Mouse (Mus musculus) thymus, postnatal 4 days (tissue): ENCODE measurements around the gene Tnnt3.

Experiments
- DNase-seq: peaks from one replicate; pipeline ENCODE4 v3.0.0; 2021

Gene Tnnt3

DNA sequence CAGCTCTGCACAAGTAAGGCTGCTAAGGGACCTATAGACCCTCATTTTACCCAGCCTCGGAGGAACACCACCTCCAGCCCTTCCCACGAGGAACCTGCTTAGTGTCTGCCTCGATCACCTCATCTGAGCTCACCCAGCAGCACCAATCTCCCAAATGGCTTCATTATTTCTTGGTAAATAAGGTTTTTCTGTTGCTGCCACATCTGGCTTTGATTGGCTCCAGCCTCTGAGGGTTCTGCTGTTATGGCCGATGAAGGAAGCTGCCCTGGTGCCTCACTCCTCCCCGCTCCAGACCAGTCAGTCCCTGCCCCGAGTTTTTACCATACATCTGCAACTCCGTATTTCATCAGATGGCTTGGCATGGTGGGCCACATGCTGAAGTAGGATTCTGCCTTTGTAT is 47.3 kb downstream of the Tnnt3 start:
- DNase-seq = no peak

GRCm38 (mm10) chr7:142547874-142548273 is 49.2 kb downstream of the Tnnt3 start:
- DNase-seq = no peak

GRCm38 (mm10) chr7:142548706-142549105 is 50.1 kb downstream of the Tnnt3 start:
- no peak for DNase-seq

GRCm38 (mm10) chr7:142549941-142550763 is 51.5 kb downstream of the Tnnt3 start:
- DNase-seq = no peak

GRCm38 (mm10) chr7:142550935-142551373 is 52.3 kb downstream of the Tnnt3 start:
- DNase-seq = no peak

- DNase-seq = no peak
Measured at GRCm38 (mm10) chr7:142551691-142552090, 53.1 kb downstream of the Tnnt3 start.

DNA sequence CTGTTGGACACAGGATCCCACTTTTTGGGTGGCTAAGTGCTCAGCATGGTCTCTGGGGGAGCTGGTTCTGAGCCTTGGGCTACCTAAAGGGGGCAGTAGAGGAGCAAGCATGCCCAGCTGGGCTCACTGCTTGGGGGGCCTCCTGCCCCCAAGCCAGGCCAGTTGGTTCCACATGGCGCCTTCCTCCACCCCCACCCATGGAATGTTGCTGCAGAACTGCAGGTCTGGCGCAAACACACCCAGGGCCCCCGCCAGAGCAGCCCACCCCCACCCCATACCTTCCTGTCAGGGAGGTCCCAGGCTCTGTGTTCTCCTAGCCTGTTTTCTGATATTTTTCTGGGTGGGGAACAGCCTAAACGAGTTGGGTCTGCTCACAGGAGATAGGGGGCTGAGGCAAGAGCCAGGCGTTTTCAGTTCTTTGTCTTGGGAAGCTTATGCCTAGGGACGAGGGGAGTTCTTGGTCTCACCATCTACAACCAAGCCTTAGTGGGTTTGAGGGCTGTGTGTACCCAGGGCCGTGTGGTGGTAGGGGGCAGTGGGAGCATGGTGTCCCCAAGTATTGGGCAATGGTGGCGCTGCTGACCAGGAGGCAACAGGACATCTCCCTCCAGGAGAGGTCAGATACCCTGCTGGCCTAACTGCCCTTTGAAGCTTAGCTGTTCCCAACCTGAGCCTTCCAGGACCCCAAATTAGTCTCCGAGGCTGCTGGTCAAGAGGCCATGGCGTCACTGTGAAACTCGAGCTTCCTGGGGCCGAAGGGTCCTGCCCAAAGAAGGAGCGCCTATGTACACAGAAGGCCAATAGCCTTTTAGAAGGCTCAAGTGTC is 54.2 kb downstream of the Tnnt3 start:
- DNase-seq = peak; percentile 40

DNA sequence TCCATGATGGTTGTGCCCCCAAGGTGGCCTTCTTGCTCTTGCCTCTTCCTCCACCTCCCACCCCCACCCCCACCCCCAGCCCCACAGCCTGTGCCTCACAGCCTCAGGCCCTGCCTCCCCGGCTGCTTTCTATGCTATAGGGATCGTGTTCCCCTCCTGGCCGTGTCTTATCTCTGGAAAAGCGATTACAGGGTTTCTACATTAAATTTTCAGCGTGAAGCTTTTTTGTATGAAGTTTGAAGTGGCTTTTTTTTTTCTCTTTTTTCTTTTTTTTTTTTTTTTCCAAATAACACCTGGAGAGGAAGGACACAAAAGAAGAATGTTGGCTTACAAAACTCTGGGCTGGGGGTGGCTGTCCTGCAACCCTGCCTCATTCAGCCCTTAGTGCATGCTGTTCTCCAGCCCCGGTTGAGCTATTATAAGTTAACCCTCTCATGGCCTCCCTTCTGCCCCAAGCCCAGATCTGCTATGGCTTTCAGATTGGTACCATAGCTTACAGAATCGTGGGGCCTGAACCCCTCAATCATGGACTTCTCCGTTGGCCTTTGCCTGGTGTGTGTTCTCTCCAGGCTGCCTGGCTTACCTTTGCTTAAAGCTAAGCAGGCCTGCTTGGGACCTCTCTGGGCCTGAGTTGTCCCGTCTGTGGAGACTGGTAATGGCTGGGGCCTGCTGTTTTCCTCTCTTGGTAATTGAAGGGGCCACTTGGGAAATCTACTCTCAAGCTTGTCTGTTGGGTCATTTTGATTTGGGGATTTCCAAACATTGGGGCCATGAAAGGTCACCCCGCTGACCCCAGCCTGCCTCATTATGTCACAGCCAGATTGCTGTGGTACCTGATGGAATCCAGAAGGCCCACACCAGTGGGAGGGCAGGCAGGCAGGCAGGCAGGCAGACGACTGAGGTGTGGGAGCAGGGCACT is 55.0 kb downstream of the Tnnt3 start:
- no peak for DNase-seq

GRCm38 (mm10) chr7:142554625-142555024 is 56.0 kb downstream of the Tnnt3 start:
- DNase-seq = no peak

GRCm38 (mm10) chr7:142555366-142556088 is 56.9 kb downstream of the Tnnt3 start:
- no peak for DNase-seq

DNA sequence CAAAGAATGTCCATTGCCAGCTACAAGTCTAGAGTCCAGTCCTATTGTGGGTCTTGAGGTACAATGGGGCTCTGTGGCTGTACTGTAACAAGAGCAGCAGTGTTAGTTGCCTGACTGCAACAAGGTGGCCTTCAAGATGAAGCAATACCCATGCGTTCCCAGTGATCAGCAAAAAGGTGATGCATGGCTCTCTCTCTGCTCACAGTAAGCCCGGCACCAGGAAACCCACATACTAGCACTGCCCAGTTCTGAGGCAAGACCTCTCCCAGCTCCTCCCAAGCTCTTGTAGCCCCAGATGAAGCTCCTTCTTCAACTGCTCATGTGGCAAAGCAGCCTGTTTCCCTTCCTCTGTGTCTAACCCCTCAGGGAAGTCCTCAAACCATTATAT is 57.4 kb downstream of the Tnnt3 start:
- DNase-seq = no peak

- no peak for DNase-seq
Measured at GRCm38 (mm10) chr7:142557696-142558095, 59.1 kb downstream of the Tnnt3 start.

- DNase-seq = no peak
Measured at GRCm38 (mm10) chr7:142558511-142559146, 60.0 kb downstream of the Tnnt3 start.

GRCm38 (mm10) chr7:142559651-142560175 is 61.1 kb downstream of the Tnnt3 start:
- DNase-seq = no peak

- DNase-seq = no peak
Measured at GRCm38 (mm10) chr7:142560942-142561855, 62.6 kb downstream of the Tnnt3 start.

DNA sequence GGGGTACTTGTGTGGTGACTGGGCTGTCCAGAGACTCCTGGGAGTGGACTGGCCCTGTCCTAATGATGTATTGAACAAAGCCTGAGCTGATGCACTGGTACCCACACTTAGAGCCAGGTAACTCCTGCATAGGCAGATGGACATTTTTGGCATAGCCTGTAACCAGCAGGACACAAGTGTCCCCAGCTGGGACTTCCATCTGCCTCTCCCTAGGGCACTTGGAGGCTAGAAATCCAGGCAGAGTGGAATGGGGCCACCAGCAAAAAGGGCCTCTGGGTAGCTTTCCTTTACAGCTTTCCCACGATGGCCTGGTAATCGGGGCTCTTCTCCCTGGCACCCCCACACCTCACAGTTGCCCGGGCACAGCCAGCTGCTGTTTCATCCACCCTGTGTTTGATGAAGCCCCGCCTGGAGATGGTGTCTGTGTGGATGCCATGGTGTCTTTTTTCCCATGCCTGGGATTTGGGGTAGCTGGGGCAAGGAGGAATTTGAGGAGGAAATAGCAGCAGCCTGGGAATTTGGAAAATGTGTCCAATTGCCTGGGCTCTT is 63.3 kb downstream of the Tnnt3 start:
- DNase-seq = no peak

- no peak for DNase-seq
Measured at GRCm38 (mm10) chr7:142563168-142563567, 64.5 kb downstream of the Tnnt3 start.

- no peak for DNase-seq
Measured at GRCm38 (mm10) chr7:142564955-142565643, 66.5 kb downstream of the Tnnt3 start.
